Mouse (Mus musculus) liver, adult 2 months (tissue): Measurements from ENCODE around the gene Ppif.

Experiments used
- CTCF ChIP-seq: fragments of 200-500 bp; IDR thresholded peaks from 2 replicates; pipeline ENCODE4 v1.5.1; 2011; ENCODE audit warnings: low read depth, low read length, control low read depth
- POLR2A ChIP-seq: fragments of 200-500 bp; IDR thresholded peaks from 2 replicates; pipeline ENCODE4 v1.6.1; 2011; ENCODE audit warnings: low read length, control low read depth; ENCODE audit not compliant: insufficient read depth; ENCODE audit errors: extremely low read depth

DNA sequence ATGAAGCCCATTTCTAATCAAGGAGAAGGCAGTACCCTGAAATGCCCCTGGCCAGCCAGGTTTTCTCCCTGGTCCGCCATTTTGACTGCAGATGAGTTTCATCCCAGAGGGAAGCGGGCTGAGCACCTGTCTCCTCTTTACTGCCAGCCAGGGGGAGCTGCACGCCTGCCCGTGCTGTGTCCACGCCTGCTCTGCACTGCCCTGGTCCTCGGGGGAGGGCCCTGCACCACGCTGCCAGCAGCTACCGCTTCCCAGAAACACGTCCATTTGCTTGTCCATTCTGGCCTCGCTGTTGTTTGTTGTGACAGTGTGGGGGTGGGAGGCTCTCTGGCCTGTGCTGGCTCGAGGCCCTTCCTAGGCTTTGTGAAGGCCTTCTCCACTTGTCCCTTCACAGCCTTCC lies 33.3 kb upstream of the Ppif start:
- no peak for TF ChIP-seq POLR2A
- peak; percentile 69 for TF ChIP-seq CTCF
